Mouse (Mus musculus) heart, postnatal 4 days (tissue): ENCODE measurements around the gene Exoc2. TPM values are rescaled to one million over a fixed set of nuclear protein-coding genes. Genes with fewer than 3 reads are reported as not detected.

Experiments used
- DNase-seq: peaks from one replicate; pipeline ENCODE4 v3.0.0; 2021
- total RNA-seq, 2 experiments: library from RNA; stranded (reverse); gene quantifications; 2 replicates each; pipeline ENCODE4 v1.2.3; 2021

The Exoc2 gene
- total RNA-seq, 2 experiments from 2014 or later: 22.9 to 23.0 TPM

DNA sequence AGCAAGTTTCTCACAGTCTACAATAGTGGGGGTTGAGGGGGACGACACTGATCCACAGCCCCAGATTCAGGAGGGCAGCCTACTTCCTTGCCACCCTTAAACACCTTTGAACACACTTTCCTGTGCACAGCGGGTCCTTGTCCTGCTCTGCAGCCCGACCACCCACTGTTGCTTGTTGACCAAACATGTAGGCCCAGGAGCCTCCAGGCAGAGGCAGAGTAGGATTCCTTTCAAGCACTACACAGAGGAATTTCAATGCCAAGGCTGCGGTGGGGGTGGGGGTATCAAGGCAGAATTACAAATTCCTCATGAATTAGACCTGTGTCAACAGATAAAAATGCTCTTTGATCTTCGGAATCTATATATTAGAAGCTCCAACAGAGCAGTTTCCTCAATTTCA lies 82.7 kb downstream of the Exoc2 start:
- no peak for DNase-seq

DNA sequence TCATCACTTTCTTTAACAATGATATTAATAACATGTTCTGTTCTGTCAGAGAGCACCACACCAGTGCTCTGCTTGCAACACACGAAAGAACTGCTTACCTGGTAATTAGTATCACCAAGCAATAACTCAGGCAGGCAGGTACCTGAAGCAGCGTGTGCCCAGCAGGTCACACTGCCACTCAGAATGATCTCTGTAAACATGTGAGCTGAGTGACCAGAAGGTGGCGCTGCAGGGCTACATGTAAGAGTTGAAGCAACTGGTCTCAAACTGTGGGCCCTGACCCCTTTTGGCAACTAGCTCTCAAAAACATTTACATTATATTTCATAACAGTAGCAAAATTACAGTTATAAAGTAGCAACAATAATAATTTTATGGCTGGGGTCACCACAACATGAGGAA lies 85.4 kb downstream of the Exoc2 start:
- peak; percentile 83 for DNase-seq

DNA sequence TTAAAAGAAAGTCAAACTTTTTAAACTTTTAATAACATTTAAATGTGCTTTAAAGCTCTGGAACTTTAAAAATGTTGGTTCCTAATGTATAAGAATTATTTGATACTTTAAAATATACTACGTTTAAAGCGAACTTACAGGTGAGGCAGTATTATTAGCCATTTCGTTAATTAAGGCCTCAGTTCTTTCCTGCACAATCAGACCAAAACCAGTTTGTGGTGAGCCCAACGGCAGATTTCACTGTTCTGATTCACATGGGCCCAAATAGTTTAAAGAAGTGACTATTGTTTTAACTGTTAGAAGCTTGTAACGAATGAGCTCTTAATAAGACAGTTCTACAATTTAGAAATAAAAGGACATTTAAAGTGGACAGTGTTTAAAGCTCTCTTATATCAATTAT lies 93.6 kb downstream of the Exoc2 start:
- DNase-seq: no peak

DNA sequence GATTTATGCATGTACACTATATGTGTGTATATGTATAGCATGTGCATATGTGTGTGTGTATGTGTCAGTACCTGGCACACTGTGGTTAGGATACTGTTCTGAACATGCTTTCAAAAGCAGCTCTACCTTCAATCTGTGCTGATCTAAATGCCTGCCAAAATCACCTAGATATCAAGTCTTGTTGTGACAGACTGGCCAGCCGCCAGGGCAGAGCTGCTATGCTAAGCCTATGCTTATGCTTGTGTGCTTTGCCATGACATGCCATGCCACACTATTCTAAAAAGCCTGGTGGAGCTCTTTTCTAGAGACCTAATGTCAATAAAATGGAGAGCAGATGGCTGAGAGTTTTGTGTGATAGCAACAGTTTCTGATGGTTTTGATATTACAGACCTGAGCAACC lies 94.0 kb downstream of the Exoc2 start:
- no peak for DNase-seq

DNA sequence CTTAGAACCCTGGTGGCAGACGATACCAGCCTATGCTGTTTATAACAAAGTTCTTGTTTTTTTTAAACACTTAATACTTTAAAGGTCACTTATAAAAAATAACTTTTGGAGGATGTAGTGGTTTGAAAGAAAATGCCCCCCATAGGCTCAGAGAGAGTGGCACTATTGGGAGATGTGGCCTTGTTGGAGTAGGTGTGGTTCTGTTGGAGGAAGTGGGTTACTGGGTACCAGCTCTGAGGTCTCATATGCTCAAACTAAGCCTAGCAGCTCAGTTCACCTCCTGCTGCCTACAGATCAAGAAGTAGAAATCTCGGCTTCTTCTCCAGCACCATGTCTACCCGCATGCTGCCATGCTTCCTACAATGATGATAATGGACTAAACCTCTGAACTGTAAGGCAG lies 98.1 kb downstream of the Exoc2 start:
- no peak for DNase-seq

DNA sequence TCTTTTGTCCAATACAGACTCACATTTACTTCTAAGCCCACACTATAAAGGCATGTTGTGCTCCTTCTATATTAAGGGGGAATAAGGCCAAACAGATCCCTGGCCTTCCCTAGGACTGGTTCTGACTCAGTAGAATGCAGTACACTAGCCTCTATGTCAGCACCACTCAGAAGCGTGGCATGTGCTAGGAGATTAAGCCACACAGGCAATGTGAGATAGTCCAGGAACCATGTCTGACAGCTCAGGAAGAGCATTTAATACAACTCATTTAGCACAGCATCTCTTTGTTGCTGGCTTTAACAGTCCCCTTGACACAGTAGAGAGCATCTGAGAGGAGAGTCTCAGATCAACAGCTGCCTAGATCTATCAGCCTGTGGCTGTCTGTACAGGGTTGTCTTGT lies 100.4 kb downstream of the Exoc2 start:
- no peak for DNase-seq

DNA sequence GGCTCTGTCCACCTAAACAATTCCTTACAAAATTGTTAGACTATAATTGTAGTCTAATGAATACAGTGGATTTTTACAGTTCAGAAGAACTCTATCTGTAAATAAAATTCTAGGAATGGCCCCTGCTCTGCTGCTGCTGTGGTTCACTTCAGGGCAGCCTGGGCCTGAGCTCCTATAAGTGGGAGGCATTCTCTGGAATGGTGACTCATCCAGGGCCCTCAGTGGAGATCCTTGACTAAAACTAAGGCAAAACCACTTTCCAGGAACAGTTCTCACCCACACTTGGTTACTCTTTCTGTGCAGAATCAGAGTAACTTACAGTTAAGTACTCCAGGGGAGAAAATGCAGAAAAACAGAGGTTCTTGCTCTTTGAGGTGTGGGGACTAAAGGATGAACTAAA lies 108.4 kb downstream of the Exoc2 start:
- DNase-seq: no peak

DNA sequence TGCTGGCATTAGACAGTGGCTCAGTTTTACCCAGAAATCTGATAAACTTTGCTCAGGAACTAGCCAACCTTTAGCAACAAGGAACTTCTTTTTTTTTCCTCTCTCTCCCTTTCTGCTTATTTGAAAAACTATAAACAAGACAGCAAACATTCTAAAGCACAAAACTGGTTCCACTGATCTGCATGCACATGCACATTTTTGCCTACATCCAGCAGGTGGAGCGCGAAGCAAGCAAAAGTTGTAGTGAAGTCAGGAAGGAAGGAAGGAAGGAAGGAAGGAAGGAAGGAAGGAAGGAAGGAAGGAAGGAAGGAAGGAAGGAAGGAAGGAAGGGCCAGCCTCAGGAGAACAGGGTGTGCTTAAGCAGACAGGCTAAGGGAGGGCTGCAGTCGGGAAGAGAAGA lies 109.9 kb downstream of the Exoc2 start:
- no peak for DNase-seq

DNA sequence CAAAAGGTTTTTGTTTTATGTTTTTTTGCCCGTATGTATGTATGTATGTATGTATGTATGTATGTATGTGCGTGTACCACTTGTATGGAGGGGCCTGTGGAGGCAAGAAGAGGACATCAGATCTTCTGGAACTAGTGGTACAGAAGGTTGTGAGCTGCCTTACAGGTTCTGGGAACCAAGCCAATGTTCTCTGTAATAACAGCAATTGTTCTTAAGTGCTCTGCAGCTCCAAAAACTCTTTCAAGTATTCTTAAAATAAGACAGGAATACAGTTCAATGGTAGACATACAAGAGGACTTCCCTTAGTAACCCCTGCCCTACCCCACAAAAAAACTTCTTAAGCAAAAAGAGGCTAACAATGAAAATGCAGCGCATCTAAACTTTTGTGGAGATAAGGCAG lies 115.5 kb downstream of the Exoc2 start:
- no peak for DNase-seq

DNA sequence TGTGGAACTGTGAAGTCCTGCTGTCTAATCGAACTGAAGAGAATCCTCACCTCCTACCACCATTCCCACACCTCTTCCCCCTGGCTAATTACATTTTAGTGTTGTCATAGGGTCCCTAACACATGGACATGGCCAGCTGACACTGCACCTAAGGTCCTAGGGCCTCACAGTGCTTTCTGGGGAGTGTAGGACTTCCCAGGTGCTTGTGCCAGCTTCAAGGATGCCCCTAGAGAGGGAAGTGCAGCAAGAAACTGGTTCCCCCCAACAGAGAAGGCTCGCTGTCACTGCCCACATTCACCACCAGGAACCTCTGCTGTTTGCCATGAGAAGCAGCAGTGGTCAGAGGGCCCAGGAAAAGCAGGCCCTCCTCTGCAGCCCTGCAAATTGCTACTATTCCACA lies 123.2 kb downstream of the Exoc2 start:
- no peak for DNase-seq

DNA sequence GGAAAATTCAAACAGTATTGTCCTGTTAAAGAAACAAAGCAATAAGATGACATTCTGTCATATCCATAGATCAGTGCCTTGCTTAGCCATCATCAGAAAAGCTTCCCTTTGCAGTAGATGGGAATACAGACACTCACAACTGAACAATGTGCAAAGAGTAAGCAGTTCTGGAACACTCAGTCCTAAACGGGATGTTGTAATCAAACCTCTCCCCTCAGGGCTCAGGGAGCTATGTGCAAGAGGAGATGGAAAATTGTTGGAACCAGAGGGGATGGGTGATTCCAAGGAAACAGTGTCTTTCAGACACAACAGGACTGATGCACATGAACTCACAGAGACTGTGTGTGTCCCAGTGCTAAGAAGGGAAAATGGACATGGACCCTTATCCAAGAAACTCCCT lies 125.9 kb downstream of the Exoc2 start:
- DNase-seq: no peak

DNA sequence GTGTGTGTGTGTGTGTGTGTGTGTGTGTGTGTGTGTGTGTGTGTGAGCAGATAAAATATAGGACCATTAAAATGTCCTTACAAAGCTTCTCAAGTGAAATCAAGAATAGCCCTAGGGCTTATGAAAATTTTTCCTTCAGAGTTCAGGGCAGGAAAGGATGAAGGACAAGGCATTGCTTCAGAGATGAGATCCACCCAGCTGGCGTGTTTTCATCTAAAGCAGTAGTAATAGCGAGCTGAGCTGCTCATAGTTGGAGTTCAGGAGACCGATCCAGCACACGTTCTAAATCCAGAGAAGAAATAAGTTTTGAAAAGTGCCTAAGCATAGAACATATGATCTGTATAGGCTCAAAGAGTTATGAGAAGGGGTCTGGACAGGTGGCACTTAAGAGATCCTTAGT lies 127.4 kb downstream of the Exoc2 start:
- DNase-seq: no peak

DNA sequence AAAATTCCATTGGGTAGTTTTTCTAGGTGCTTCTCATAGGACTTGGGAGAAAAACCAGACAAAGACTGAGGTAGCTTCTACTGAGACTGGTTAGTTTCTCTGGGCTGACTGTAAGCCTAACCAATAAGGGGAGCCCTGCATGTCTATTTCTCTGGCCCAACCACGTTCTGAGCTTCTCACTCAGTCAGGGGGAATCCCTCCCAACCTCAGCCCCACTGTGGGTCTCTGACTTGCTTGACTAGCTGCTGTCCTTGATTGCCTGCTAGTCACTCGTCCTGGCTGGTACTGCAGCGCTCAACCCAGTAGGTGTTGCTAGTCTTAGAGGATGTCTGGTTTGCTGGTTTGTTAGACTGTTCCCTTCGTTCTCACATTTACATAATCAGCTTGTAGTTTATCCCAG lies 130.8 kb downstream of the Exoc2 start:
- no peak for DNase-seq

DNA sequence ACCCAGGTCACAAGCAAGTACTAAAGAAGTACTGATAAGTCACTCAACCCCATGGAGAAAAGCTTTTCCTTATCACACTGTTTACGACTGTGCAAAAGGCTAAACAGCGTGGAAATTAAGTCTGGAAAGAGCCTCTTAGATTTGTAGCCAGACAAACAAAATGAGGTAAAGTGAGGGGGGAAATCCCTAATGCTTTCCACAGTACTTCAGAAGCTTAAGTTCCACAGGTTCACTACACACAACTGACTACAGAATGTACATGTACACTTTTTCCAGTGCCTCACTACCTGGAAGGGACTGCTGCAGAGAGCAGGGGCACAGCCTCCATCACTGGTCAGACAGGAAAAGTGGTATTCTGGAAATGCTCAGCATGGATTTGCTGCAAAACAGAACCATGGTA lies 132.1 kb downstream of the Exoc2 start:
- DNase-seq: no peak

DNA sequence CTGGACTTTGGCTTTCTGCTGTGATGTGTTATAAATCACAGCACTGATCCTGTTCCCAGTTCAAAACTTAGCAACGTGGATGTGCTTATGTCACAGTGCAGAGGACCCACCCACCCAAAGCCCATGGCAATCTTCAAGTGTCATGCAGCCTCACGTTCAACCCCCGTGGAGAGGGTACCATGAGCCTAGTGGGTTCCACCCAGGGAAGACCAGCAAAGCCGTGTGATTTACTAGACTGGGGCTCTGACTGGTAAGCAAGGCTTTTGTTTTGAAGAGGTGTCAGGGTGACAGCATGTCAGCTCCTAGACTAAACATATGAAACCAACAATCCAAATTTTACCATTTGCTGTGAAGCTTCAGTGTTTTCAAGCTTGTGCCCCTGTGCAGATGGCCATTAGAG lies 132.6 kb downstream of the Exoc2 start:
- DNase-seq: no peak

DNA sequence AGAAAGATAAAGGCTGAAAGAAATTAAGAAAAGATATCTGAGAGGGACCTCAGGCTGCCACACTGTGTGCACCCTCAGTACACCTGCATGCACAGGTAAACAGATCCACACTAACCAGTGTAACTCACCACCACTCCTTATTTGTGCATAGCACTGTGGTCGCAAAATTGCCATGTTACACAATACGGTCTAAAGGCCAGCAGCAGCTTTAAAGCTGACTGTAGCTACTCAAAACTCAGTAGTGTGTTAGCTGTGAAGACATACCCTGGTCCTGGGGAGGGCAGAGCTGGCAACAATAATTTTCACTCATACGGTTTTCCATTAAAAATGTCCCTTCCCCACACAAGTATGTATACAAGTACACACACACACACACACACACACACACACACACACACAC lies 133.2 kb downstream of the Exoc2 start:
- DNase-seq: no peak

DNA sequence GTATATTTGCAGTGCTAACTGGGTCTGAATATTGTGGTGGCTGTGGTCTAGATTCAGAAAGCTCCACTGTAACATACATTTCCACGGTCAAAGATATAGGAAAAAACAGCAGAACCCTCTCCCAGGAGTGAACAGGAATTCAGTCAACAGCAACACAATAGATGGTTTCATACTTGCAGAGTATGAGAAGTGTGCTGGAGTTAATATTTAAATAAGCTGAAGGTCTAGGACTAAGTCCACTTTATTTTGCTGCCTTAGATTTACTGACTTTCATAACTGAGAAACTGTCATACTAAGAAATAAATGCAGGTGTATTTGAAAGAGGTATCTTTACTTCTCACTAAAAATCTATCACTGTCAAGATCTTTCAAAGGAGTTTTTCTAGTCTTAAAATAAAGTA lies 137.6 kb downstream of the Exoc2 start:
- DNase-seq: no peak

DNA sequence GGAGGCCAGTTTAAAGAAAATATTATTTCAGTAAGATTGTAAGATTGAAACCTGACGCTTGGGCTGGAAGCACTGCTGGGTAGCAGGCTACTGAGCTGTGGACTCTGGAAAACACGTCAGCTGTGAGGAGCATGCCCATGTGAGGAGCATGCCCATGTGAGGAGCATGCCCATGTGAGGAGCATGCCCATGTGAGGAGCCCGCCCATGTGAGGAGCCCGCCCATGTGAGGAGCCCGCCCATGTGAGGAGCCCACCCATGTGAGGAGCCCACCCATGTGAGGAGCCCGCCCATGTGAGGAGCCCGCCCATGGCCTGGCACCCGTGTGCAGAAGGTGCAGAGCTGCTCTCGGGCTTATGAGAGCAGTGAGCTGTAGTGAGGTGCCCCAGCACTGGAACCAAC lies 139.0 kb downstream of the Exoc2 start:
- no peak for DNase-seq

DNA sequence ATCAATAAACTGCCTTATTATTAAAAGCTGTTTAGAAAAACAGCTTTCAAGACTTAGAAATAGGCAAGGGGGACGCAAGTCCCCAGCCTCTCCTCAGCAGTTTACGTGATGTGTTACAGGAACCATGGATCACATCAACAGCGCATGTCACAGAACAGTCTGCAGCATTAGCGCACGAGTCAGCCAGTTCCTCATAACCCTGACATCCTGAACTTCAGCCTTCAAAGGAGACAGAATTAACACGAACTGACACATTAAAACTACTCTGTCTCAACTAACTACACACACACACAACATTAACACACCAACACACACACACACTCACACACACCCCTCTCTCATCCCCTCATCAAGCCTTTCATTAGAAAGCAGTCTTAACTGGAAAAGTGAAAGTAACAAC lies 139.5 kb downstream of the Exoc2 start:
- DNase-seq: no peak

DNA sequence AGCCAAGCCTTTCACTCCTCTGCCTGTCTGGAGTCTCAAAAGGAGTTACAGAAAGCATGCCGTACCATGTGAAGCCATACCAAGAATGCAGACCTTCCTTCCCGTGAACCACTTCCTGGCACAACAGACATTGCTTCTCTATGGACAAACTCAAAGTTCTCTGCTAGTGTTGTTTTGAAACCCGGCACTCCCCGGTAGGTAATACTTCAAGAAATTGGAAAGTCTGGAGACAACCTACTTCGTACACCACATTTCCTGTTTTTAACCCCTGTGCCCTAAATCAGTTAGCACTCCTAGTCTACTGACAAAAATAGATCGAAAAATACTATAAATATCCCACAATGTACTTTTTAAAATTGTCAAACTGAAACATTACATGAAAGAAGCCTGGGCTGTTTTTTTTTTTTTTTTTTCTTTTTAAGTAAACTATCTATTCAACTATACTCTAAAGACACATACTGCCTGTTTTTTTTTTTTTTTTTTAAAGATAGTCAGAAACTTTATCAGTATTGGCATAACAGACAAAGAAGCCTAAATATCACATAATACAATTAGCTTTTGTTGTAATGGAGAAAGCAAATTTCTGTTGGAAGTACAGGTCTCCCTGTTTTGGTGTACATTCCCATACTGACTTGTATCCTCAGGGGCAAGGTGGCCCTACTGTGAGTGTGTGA lies 140.3 kb downstream of the Exoc2 start:
- no peak for DNase-seq

DNA sequence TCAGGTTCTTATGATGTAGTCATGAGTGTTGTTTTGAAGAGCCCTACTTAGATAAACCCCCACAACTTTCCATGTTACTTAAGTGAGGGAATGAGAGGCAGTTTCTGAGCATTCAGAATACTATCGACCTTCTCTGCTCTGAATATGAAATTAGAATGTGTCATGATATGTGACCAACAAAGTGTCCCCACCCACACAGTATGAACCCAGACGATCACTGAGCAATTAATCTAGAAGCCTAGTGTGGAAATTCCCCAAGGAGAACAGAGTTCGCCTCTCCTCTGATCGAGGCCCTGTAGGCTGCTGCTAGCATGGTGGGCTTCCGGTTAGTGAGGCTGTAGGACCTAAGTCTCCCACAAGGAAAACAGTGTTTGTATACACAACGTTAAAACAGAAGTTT lies 142.5 kb downstream of the Exoc2 start:
- DNase-seq: no peak

DNA sequence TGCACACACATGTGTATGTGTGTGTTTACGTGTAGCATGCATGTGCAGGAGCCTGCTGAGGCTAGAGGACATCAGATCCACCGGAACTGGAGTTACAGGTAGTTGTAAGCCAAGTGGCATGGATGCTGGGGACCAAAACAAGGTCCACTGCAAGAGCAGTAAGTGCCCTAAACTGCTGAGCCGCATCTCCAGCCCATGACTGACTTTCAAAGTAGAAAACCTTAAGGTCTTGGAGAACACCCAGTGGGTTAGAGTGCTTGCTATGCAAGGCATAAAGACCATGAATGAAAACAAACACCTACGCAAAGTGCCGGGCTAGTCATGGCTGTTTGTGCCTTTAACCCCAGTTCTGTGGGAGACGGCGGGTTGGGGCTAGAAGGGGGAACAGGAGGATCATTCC lies 147.4 kb downstream of the Exoc2 start:
- DNase-seq: no peak

DNA sequence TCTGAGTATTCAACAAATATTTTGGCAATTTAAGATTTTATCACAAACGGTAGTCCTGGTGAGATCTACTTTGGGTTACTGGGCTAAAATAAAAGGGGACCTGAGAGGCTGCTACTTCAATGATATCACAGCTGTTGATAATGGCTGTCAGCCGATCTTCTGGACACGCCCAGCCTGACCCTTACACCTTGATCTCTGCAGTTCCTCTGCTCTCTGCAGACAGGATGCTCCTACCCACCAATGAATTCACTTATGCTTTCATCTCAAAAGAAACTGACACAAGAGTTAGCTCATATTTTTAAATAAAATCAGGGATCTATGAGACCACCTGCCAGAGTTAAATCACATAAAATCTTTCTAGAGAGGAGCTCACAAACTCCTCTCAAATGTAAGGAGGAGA lies 149.0 kb downstream of the Exoc2 start:
- no peak for DNase-seq

DNA sequence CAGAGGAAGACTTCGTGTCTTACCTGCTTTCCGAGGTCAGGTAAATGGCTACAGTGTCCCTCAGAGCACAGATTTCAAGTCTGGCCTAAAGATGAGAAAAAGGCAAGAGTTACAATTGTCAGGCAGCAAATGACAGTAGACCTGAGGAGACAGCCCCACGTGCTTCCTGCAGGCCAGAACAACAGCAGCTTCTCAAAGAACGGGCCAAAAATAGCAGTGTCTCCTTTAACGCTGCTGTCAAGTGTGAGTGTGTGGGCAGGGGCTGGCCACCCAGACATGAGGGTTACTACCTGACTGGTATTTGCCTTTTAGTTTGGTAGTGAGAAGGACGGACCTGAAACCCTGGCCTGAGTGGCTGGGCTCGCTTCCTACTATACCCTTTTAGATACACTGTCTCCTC lies 153.3 kb downstream of the Exoc2 start:
- no peak for DNase-seq

DNA sequence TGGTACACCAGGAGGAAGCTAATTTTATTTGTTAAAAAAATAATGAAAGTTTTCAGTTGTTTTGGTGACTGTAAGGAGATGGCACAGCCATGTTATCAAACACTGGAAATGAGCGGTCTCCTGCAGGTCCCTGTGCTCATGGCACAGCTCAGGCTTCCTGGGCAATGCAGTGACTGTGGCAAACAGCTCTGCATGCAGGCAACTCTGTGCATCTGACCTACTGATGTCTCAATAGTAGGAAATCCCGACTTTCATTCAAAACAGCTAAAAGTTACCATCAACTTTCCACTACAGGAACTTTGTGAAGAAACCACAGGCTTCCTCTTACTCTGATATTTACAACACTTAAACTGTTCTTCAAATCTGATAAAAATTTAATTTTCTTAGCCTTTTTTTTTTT lies 154.0 kb downstream of the Exoc2 start:
- no peak for DNase-seq

DNA sequence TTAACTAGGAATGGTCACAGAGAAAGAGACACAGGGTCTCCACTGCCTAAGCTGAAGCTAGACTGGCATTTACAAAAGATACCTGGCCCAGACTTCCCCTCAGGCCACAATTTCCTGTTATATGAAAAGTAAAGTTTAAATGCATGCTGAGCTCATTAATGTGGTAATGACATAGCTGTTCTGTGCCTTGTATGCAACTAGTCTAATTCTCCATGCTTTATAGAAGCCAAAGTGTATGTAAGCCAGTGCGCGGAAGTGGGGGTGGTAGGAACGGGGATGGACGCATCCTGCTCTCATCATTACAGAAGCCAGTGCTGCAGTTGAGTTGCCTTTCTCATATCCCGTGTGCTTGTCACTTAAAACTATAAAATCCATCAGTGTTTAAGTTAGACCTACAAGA lies 156.5 kb downstream of the Exoc2 start:
- no peak for DNase-seq
